16 mouse cellular contexts compared by ENCODE assay signal in genomic region chr11:96880296-96880695, GRCm38 (mm10). TPM values are rescaled to one million over a fixed set of nuclear protein-coding genes. Genes with fewer than 3 reads are reported as not detected.
A peak's percentile ranks its signal among the peaks of the same experiment; 100 is the strongest.
DNase-seq lines count a peak whose midpoint lies in the region; ATAC-seq and TF ChIP-seq lines count a peak whose summit lies in the region.
"Had no signal": no experiment of that assay in that cellular context is flagged by ENCODE, and none has a peak within 500 bp of the region (broad histone marks: within the 10 kb centered on the region; RNA-seq: fewer than 3 reads in every experiment).

No protein-coding gene starts in this region.

- DNase-seq in hindbrain, embryonic 10.5 days (ENCODE audit: low spot score) = no peak
- DNase-seq in midbrain, embryonic 11.5 days (ENCODE audit: low spot score, missing footprints) = no peak
- DNase-seq in midbrain, embryonic 14.5 days = no peak
- DNase-seq in liver, postnatal 0 days = no peak
- DNase-seq in lung, postnatal 4 days = peak; percentile 48 to 80
- no peak for DNase-seq in cerebellum, postnatal 36 days
- DNase-seq in urinary bladder, postnatal 14 days (ENCODE audit: low spot score) = no peak
- DNase-seq: adrenal gland, adult 8-10 months; B cell, adult 2 months; cerebellum, adult 2 months; heart, postnatal 14 days; right cerebral cortex, postnatal 4 days had no signal

- no peaks in the 10 kb centered on the region for H3K27me3 ChIP-seq in hindbrain, embryonic 10.5 days (ENCODE audit: insufficient read depth, poor library complexity, severe bottlenecking)
- H3K27me3 ChIP-seq in hindbrain, embryonic 16.5 days (replicated peaks; ENCODE audit: control insufficient read depth, insufficient read depth, low read length) = no peaks in the 10 kb centered on the region
- H3K27me3 ChIP-seq in midbrain, embryonic 11.5 days (ENCODE audit: control insufficient read depth, insufficient read depth, low read length) = no peaks in the 10 kb centered on the region
- H3K27me3 ChIP-seq in midbrain, embryonic 14.5 days (ENCODE audit: control insufficient read depth, insufficient read depth, low read length) = no peaks in the 10 kb centered on the region
- peaks cover 17% of the 10 kb centered on the region for H3K27me3 ChIP-seq in liver, postnatal 0 days (ENCODE audit: insufficient read depth, low read length)

- ATAC-seq in hindbrain, embryonic 16.5 days = no peak
- no peak for ATAC-seq in midbrain, embryonic 11.5 days (ENCODE audit: low FRiP score)
- no peak for ATAC-seq in midbrain, embryonic 14.5 days (ENCODE audit: low FRiP score, low TSS enrichment)
- ATAC-seq in liver, postnatal 0 days = peak; percentile 48
- ATAC-seq: intestine, embryonic 15.5 days had no signal

- H3K36me3 ChIP-seq in hindbrain, embryonic 10.5 days = no peaks in the 10 kb centered on the region
- H3K36me3 ChIP-seq in hindbrain, embryonic 16.5 days (ENCODE audit: control insufficient read depth, insufficient read depth, low read length) = no peaks in the 10 kb centered on the region
- H3K36me3 ChIP-seq in midbrain, embryonic 11.5 days (ENCODE audit: control insufficient read depth, insufficient read depth, low read length) = no peaks in the 10 kb centered on the region
- H3K36me3 ChIP-seq in midbrain, embryonic 14.5 days (ENCODE audit: control insufficient read depth, insufficient read depth, low read length) = no peaks in the 10 kb centered on the region
- no peaks in the 10 kb centered on the region for H3K36me3 ChIP-seq in liver, postnatal 0 days (replicated peaks; ENCODE audit: insufficient read depth, low read length)
- H3K36me3 ChIP-seq: intestine, embryonic 15.5 days had no signal

- TF ChIP-seq EP300 in liver, postnatal 0 days (IDR thresholded peaks at IDR 0.05; ENCODE audit: low read depth) = no peak

- no peak for TF ChIP-seq CTCF in liver, postnatal 0 days (IDR thresholded peaks at IDR 0.05; ENCODE audit: low read depth)

- H3K9ac ChIP-seq in hindbrain, embryonic 16.5 days (ENCODE audit: low read depth, low read length) = no peak overlapping the region
- H3K9ac ChIP-seq in midbrain, embryonic 11.5 days (ENCODE audit: low read length) = no peak overlapping the region
- no peak overlapping the region for H3K9ac ChIP-seq in midbrain, embryonic 14.5 days (replicated peaks; ENCODE audit: low read length)
- no peak overlapping the region for H3K9ac ChIP-seq in liver, postnatal 0 days (replicated peaks)
- H3K9ac ChIP-seq: intestine, embryonic 15.5 days; liver, embryonic 14.5 days had no signal

- H3K4me2 ChIP-seq in hindbrain, embryonic 16.5 days (ENCODE audit: low read length) = no peak overlapping the region
- no peak overlapping the region for H3K4me2 ChIP-seq in midbrain, embryonic 11.5 days
- no peak overlapping the region for H3K4me2 ChIP-seq in midbrain, embryonic 14.5 days (ENCODE audit: low read length)
- no peak overlapping the region for H3K4me2 ChIP-seq in liver, postnatal 0 days (ENCODE audit: low read depth, low read length)
- H3K4me2 ChIP-seq: intestine, embryonic 15.5 days had no signal

- WGBS in hindbrain, embryonic 10.5 days = 82% methylated on average over 9 of the region's 9 CpGs
- WGBS in hindbrain, embryonic 16.5 days = 83% methylated on average over 9 of the region's 9 CpGs
- WGBS in midbrain, embryonic 11.5 days = 87% methylated on average over 9 of the region's 9 CpGs
- 94% methylated on average over 9 of the region's 9 CpGs for WGBS in midbrain, embryonic 14.5 days
- whole genome bisulfite sequencing in liver, postnatal 0 days (ENCODE audit: insufficient replicate concordance) = 63% methylated on average over 9 of the region's 9 CpGs

- H3K4me3 ChIP-seq in hindbrain, embryonic 10.5 days = no peak overlapping the region
- no peak overlapping the region for H3K4me3 ChIP-seq in hindbrain, embryonic 16.5 days (ENCODE audit: low read length)
- H3K4me3 ChIP-seq in midbrain, embryonic 11.5 days (ENCODE audit: low read depth, low read length) = no peak overlapping the region
- H3K4me3 ChIP-seq in midbrain, embryonic 14.5 days (replicated peaks; ENCODE audit: low read depth, low read length) = no peak overlapping the region
- no peak overlapping the region for H3K4me3 ChIP-seq in liver, postnatal 0 days (ENCODE audit: low read depth, low read length)
- H3K4me3 ChIP-seq: intestine, embryonic 15.5 days had no signal

- peaks cover 78% of the 10 kb centered on the region for H3K4me1 ChIP-seq in hindbrain, embryonic 10.5 days (replicated peaks)
- H3K4me1 ChIP-seq in hindbrain, embryonic 16.5 days (ENCODE audit: control insufficient read depth, insufficient read depth, low read depth, low read length) = peaks cover 18% of the 10 kb centered on the region
- peaks cover 42% of the 10 kb centered on the region for H3K4me1 ChIP-seq in midbrain, embryonic 11.5 days (ENCODE audit: control insufficient read depth, insufficient read depth, low read length)
- peaks cover 44% of the 10 kb centered on the region for H3K4me1 ChIP-seq in midbrain, embryonic 14.5 days (ENCODE audit: control insufficient read depth, insufficient read depth, low read length)
- H3K4me1 ChIP-seq in liver, postnatal 0 days (ENCODE audit: insufficient read depth) = no peaks in the 10 kb centered on the region; the same call in 1 of the 2 replicates

- no peaks in the 10 kb centered on the region for H3K9me3 ChIP-seq in hindbrain, embryonic 10.5 days
- no peaks in the 10 kb centered on the region for H3K9me3 ChIP-seq in hindbrain, embryonic 16.5 days (ENCODE audit: control insufficient read depth, low read length)
- H3K9me3 ChIP-seq in midbrain, embryonic 11.5 days (ENCODE audit: control insufficient read depth, low read length) = no peaks in the 10 kb centered on the region
- no peaks in the 10 kb centered on the region for H3K9me3 ChIP-seq in midbrain, embryonic 14.5 days (ENCODE audit: control insufficient read depth, low read length)
- H3K9me3 ChIP-seq in liver, postnatal 0 days (ENCODE audit: low read length) = no peaks in the 10 kb centered on the region
- H3K9me3 ChIP-seq: intestine, embryonic 15.5 days had no signal

- H3K27ac ChIP-seq in hindbrain, embryonic 10.5 days = peak overlapping the region; percentile 94
- no peak overlapping the region for H3K27ac ChIP-seq in hindbrain, embryonic 16.5 days (ENCODE audit: low read depth, low read length)
- peak overlapping the region; percentile 100 for H3K27ac ChIP-seq in midbrain, embryonic 11.5 days (ENCODE audit: low read depth, low read length)
- H3K27ac ChIP-seq in midbrain, embryonic 14.5 days (replicated peaks; ENCODE audit: low read depth, low read length) = no peak overlapping the region
- no peak overlapping the region for H3K27ac ChIP-seq in liver, postnatal 0 days (ENCODE audit: low read depth)
- H3K27ac ChIP-seq: intestine, embryonic 15.5 days; kidney, postnatal 0 days; liver, embryonic 14.5 days had no signal

RNA-seq across cellular contexts. Expression of gene Copz2, which starts 30.6 kb away (rescaled TPM):
- 42.9 and 44.2 TPM in 2 replicates for polyA plus RNA-seq in hindbrain, embryonic 10.5 days (2016; fragmentation: Nextera tagmentation; extraction: Ambion mirVana)
- 22.2 and 27.4 TPM in 2 replicates for polyA plus RNA-seq in hindbrain, embryonic 16.5 days (2015; fragmentation: Nextera tagmentation; extraction: Ambion mirVana)
- 47.5 and 51.1 TPM in 2 replicates for polyA plus RNA-seq in midbrain, embryonic 11.5 days (2014; fragmentation: Nextera tagmentation; extraction: Ambion mirVana)
- 6.5 and 16.0 TPM in 2 replicates for polyA plus RNA-seq in midbrain, embryonic 14.5 days (2014; fragmentation: Nextera tagmentation; extraction: Ambion mirVana)
- 51.0 and 55.5 TPM in 2 replicates for polyA plus RNA-seq in liver, postnatal 0 days (2015; fragmentation: Nextera tagmentation; extraction: Ambion mirVana)

RNA-seq across cellular contexts. Expression of gene Cdk5rap3, which starts 36.0 kb away (rescaled TPM):
- 112 and 124 TPM in 2 replicates for polyA plus RNA-seq in hindbrain, embryonic 10.5 days (2016; fragmentation: Nextera tagmentation; extraction: Ambion mirVana)
- 81.2 and 84.8 TPM in 2 replicates for polyA plus RNA-seq in hindbrain, embryonic 16.5 days (2015; fragmentation: Nextera tagmentation; extraction: Ambion mirVana)
- polyA plus RNA-seq in midbrain, embryonic 11.5 days (2014; fragmentation: Nextera tagmentation; extraction: Ambion mirVana) = 91.4 and 92.8 TPM in 2 replicates
- polyA plus RNA-seq in midbrain, embryonic 14.5 days (2014; fragmentation: Nextera tagmentation; extraction: Ambion mirVana) = 85.2 and 90.2 TPM in 2 replicates
- polyA plus RNA-seq in liver, postnatal 0 days (2015; fragmentation: Nextera tagmentation; extraction: Ambion mirVana) = 38.3 and 38.4 TPM in 2 replicates

RNA-seq across cellular contexts. Expression of gene Prr15l, which starts 47.6 kb away (rescaled TPM):
- polyA plus RNA-seq in hindbrain, embryonic 10.5 days (2016; fragmentation: Nextera tagmentation; extraction: Ambion mirVana) = 0.37 and 0.75 TPM in 2 replicates
- 0.35 and 0.60 TPM in 2 replicates for polyA plus RNA-seq in hindbrain, embryonic 16.5 days (2015; fragmentation: Nextera tagmentation; extraction: Ambion mirVana)
- 0.12 and 0.19 TPM in 2 replicates for polyA plus RNA-seq in midbrain, embryonic 11.5 days (2014; fragmentation: Nextera tagmentation; extraction: Ambion mirVana)
- 0.16 and 0.24 TPM in 2 replicates for polyA plus RNA-seq in midbrain, embryonic 14.5 days (2014; fragmentation: Nextera tagmentation; extraction: Ambion mirVana)
- polyA plus RNA-seq in liver, postnatal 0 days (2015; fragmentation: Nextera tagmentation; extraction: Ambion mirVana) = 10.1 and 13.9 TPM in 2 replicates
- polyA plus RNA-seq: cerebellum, adult 2 months had no signal

RNA-seq across cellular contexts. Expression of gene Nfe2l1, which starts 50.5 kb away (rescaled TPM):
- 65.7 and 71.8 TPM in 2 replicates for polyA plus RNA-seq in hindbrain, embryonic 10.5 days (2016; fragmentation: Nextera tagmentation; extraction: Ambion mirVana)
- 83.3 and 86.9 TPM in 2 replicates for polyA plus RNA-seq in hindbrain, embryonic 16.5 days (2015; fragmentation: Nextera tagmentation; extraction: Ambion mirVana)
- polyA plus RNA-seq in midbrain, embryonic 11.5 days (2014; fragmentation: Nextera tagmentation; extraction: Ambion mirVana) = 31.7 and 35.2 TPM in 2 replicates
- 40.1 and 46.3 TPM in 2 replicates for polyA plus RNA-seq in midbrain, embryonic 14.5 days (2014; fragmentation: Nextera tagmentation; extraction: Ambion mirVana)
- 17.6 and 22.1 TPM in 2 replicates for polyA plus RNA-seq in liver, postnatal 0 days (2015; fragmentation: Nextera tagmentation; extraction: Ambion mirVana)

Comparison
In these comparisons a context has a peak if more than half of its experiments do, and no peak if none do; other contexts are left out.
1. H3K27ac ChIP-seq: peak in hindbrain, embryonic 10.5 days (single experiment) and midbrain, embryonic 11.5 days (single experiment); none in hindbrain, embryonic 16.5 days (single experiment), midbrain, embryonic 14.5 days (single experiment) and liver, postnatal 0 days (single experiment).
2. DNase-seq: peak in lung, postnatal 4 days (2 of 2); none in hindbrain, embryonic 10.5 days (single experiment), midbrain, embryonic 11.5 days (single experiment), midbrain, embryonic 14.5 days (single experiment), liver, postnatal 0 days (single experiment), cerebellum, postnatal 36 days (0 of 2) and urinary bladder, postnatal 14 days (single experiment).